Mouse (Mus musculus): ENCODE results near the gene Apobec2. TPM values are rescaled to one million over a fixed set of nuclear protein-coding genes. Genes with fewer than 3 reads are reported as not detected.

Apobec2 gene
- polyA plus RNA-seq, 1 experiment: 7.6 TPM

- H3K4me1 ChIP-seq (replicated peaks; ENCODE audit: control insufficient read depth, insufficient read depth, low read length): no peaks in the 10 kb centered on the region; the same call in 1 of the 2 replicates
- TF ChIP-seq CTCF (IDR thresholded peaks at IDR 0.05; ENCODE audit: borderline replicate concordance, control insufficient read depth, extremely low read depth, insufficient read depth, low read length, poor library complexity) (no peak), POLR2A (IDR thresholded peaks at IDR 0.05; ENCODE audit: control insufficient read depth, extremely low read depth, insufficient read depth, low read length, poor library complexity) (no peak)
- no peak for DNase-seq
- H3K36me3 ChIP-seq (ENCODE audit: control insufficient read depth, insufficient read depth, low read length): peaks cover 15% of the 10 kb centered on the region; the same call in 1 of the 2 replicates
- no peaks in the 10 kb centered on the region for H3K27me3 ChIP-seq (ENCODE audit: control insufficient read depth, insufficient read depth, low read length)
- WGBS: 16% methylated on average over 2 of the region's 2 CpGs
- H3K27ac ChIP-seq (ENCODE audit: control insufficient read depth, insufficient read depth, low read length): no peak overlapping the region
- no peak overlapping the region for H3K4me3 ChIP-seq (ENCODE audit: control insufficient read depth, insufficient read depth, low read length)
Measured at GRCm38 (mm10) chr17:48419571-48419970, 13.2 kb downstream of the Apobec2 start.

GRCm38 (mm10) chr17:48418781-48419180, 13.9 kb downstream of the Apobec2 start:
- Histone ChIP-seq H3K27ac (ENCODE audit: control insufficient read depth, insufficient read depth, low read length) (no peak overlapping the region), H3K4me1 (replicated peaks; ENCODE audit: control insufficient read depth, insufficient read depth, low read length) (no peaks in the 10 kb centered on the region; the same call in 1 of the 2 replicates), H3K27me3 (ENCODE audit: control insufficient read depth, insufficient read depth, low read length) (no peaks in the 10 kb centered on the region), H3K4me3 (ENCODE audit: control insufficient read depth, insufficient read depth, low read length) (no peak overlapping the region), H3K36me3 (ENCODE audit: control insufficient read depth, insufficient read depth, low read length) (peaks cover 18% of the 10 kb centered on the region; the same call in 1 of the 2 replicates)
- DNase-seq: no peak
- WGBS: 43% methylated on average over 1 of the region's 1 CpGs
- no peak for TF ChIP-seq CTCF (IDR thresholded peaks at IDR 0.05; ENCODE audit: borderline replicate concordance, control insufficient read depth, extremely low read depth, insufficient read depth, low read length, poor library complexity)
- TF ChIP-seq POLR2A (IDR thresholded peaks at IDR 0.05; ENCODE audit: control insufficient read depth, extremely low read depth, insufficient read depth, low read length, poor library complexity): no peak

- H3K4me3 ChIP-seq (ENCODE audit: control insufficient read depth, insufficient read depth, low read length): no peak overlapping the region
- 58% methylated on average over 7 of the region's 7 CpGs for WGBS
- no peaks in the 10 kb centered on the region; the same call in 1 of the 2 replicates for H3K4me1 ChIP-seq (replicated peaks; ENCODE audit: control insufficient read depth, insufficient read depth, low read length)
- peaks cover 18% of the 10 kb centered on the region; the same call in 1 of the 2 replicates for H3K36me3 ChIP-seq (ENCODE audit: control insufficient read depth, insufficient read depth, low read length)
- H3K27me3 ChIP-seq (ENCODE audit: control insufficient read depth, insufficient read depth, low read length): no peaks in the 10 kb centered on the region
- TF ChIP-seq CTCF (IDR thresholded peaks at IDR 0.05; ENCODE audit: borderline replicate concordance, control insufficient read depth, extremely low read depth, insufficient read depth, low read length, poor library complexity) (no peak), POLR2A (IDR thresholded peaks at IDR 0.05; ENCODE audit: control insufficient read depth, extremely low read depth, insufficient read depth, low read length, poor library complexity) (no peak)
- DNase-seq: no peak
- no peak overlapping the region for H3K27ac ChIP-seq (ENCODE audit: control insufficient read depth, insufficient read depth, low read length)
Measured at GRCm38 (mm10) chr17:48418174-48418573, 14.6 kb downstream of the Apobec2 start.

GRCm38 (mm10) chr17:48417521-48417920, 15.2 kb downstream of the Apobec2 start:
- H3K27me3 ChIP-seq (ENCODE audit: control insufficient read depth, insufficient read depth, low read length): no peaks in the 10 kb centered on the region
- H3K27ac ChIP-seq (ENCODE audit: control insufficient read depth, insufficient read depth, low read length): no peak overlapping the region
- H3K36me3 ChIP-seq (ENCODE audit: control insufficient read depth, insufficient read depth, low read length): peaks cover 18% of the 10 kb centered on the region; the same call in 1 of the 2 replicates
- TF ChIP-seq POLR2A (IDR thresholded peaks at IDR 0.05; ENCODE audit: control insufficient read depth, extremely low read depth, insufficient read depth, low read length, poor library complexity): no peak
- no peak for TF ChIP-seq CTCF (IDR thresholded peaks at IDR 0.05; ENCODE audit: borderline replicate concordance, control insufficient read depth, extremely low read depth, insufficient read depth, low read length, poor library complexity)
- WGBS: 94% methylated on average over 6 of the region's 6 CpGs
- H3K4me3 ChIP-seq (ENCODE audit: control insufficient read depth, insufficient read depth, low read length): no peak overlapping the region
- DNase-seq: no peak
- no peaks in the 10 kb centered on the region; the same call in 1 of the 2 replicates for H3K4me1 ChIP-seq (replicated peaks; ENCODE audit: control insufficient read depth, insufficient read depth, low read length)

- TF ChIP-seq CTCF (IDR thresholded peaks at IDR 0.05; ENCODE audit: borderline replicate concordance, control insufficient read depth, extremely low read depth, insufficient read depth, low read length, poor library complexity): no peak
- no peak for TF ChIP-seq POLR2A (IDR thresholded peaks at IDR 0.05; ENCODE audit: control insufficient read depth, extremely low read depth, insufficient read depth, low read length, poor library complexity)
- whole genome bisulfite sequencing: 91% methylated on average over 14 of the region's 14 CpGs
- Histone ChIP-seq H3K4me3 (ENCODE audit: control insufficient read depth, insufficient read depth, low read length) (no peak overlapping the region), H3K4me1 (replicated peaks; ENCODE audit: control insufficient read depth, insufficient read depth, low read length) (no peaks in the 10 kb centered on the region; the same call in 1 of the 2 replicates), H3K27me3 (ENCODE audit: control insufficient read depth, insufficient read depth, low read length) (no peaks in the 10 kb centered on the region), H3K36me3 (ENCODE audit: control insufficient read depth, insufficient read depth, low read length) (peaks cover 18% of the 10 kb centered on the region; the same call in 1 of the 2 replicates), H3K27ac (ENCODE audit: control insufficient read depth, insufficient read depth, low read length) (no peak overlapping the region)
- peak; percentile 81 for DNase-seq
Measured at GRCm38 (mm10) chr17:48416425-48417195, 16.1 kb downstream of the Apobec2 start.

GRCm38 (mm10) chr17:48416011-48416410, 16.7 kb downstream of the Apobec2 start:
- H3K4me1 ChIP-seq (replicated peaks; ENCODE audit: control insufficient read depth, insufficient read depth, low read length): peaks cover 3% of the 10 kb centered on the region
- no peak for DNase-seq
- TF ChIP-seq POLR2A (IDR thresholded peaks at IDR 0.05; ENCODE audit: control insufficient read depth, extremely low read depth, insufficient read depth, low read length, poor library complexity) (no peak), CTCF (IDR thresholded peaks at IDR 0.05; ENCODE audit: borderline replicate concordance, control insufficient read depth, extremely low read depth, insufficient read depth, low read length, poor library complexity) (no peak)
- H3K27me3 ChIP-seq (ENCODE audit: control insufficient read depth, insufficient read depth, low read length): no peaks in the 10 kb centered on the region
- no peak overlapping the region for H3K4me3 ChIP-seq (ENCODE audit: control insufficient read depth, insufficient read depth, low read length)
- 92% methylated on average over 7 of the region's 7 CpGs for WGBS
- H3K36me3 ChIP-seq (ENCODE audit: control insufficient read depth, insufficient read depth, low read length): peaks cover 18% of the 10 kb centered on the region; the same call in 1 of the 2 replicates
- no peak overlapping the region for H3K27ac ChIP-seq (ENCODE audit: control insufficient read depth, insufficient read depth, low read length)
